Mouse (Mus musculus) kidney, adult 2 months (tissue): ENCODE results near the gene Zfp607b.

Experiments
- CTCF ChIP-seq: fragments of 200-500 bp; conservative IDR thresholded peaks from 2 replicates; pipeline ENCODE4 v1.5.1; 2011; ENCODE audit warnings: low read depth, mild to moderate bottlenecking, control low read depth, low read length, moderate library complexity, mixed read lengths; ENCODE audit not compliant: insufficient read depth, insufficient read length
- POLR2A ChIP-seq: fragments of 200-500 bp; IDR thresholded peaks from one replicate; pipeline ENCODE4 v1.6.1; 2011; ENCODE audit warnings: low read depth, low read length, control low read depth

DNA sequence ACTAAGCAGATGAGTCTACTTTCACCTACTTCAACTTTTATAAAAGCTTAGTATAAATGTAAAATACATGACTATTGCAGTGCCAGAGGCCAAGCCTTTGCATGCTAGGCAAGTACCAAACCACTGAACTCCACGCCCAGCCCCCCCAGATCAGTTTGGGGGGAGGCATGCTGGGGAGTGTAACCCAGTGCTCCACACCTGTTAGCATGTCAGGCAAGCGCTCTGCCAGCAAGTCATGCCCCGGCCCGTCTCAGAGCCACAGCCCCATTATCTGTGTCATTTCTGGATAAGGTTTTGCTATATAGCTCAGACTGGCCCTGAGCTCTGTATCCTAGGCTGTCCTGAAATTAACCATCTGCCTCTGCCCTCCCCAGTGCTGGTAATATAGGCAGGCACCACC is 27.1 kb upstream of the Zfp607b start:
- TF ChIP-seq CTCF (no peak), POLR2A (no peak)
